Mouse (Mus musculus) testis, postnatal 14 days (tissue): ENCODE data around the gene Klk1b21.
A peak's percentile ranks its signal among the peaks of the same experiment; 100 is the strongest.

ENCODE experiments used
- DNase-seq: peaks from one replicate; pipeline ENCODE4 v3.0.0; 2021; ENCODE audit warnings: low spot score

Klk1b21 gene

DNA sequence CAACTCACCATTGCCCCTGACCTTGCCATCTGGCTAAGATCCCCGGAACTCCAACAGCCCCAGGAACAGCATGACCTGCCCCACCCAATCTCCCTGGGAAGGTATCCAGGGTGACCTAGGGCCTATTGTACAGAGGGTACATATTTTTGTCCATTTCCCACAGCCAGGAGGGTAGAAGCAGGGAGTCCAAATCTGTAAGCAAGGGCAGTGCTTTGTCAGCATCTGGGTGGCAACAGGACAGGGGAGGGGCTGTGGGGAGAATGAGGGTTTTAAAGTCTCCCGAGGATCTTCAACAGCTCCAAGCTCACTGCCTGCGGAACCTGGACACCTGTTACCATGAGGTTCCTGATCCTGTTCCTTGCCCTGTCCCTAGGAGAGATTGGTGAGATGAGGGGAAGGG is at the start of gene Klk1b21:
Gene Klk1b21 (plus strand): TSS at position 301 of the 400 bp plus-strand sequence.
- peak; percentile 9 for DNase-seq

DNA sequence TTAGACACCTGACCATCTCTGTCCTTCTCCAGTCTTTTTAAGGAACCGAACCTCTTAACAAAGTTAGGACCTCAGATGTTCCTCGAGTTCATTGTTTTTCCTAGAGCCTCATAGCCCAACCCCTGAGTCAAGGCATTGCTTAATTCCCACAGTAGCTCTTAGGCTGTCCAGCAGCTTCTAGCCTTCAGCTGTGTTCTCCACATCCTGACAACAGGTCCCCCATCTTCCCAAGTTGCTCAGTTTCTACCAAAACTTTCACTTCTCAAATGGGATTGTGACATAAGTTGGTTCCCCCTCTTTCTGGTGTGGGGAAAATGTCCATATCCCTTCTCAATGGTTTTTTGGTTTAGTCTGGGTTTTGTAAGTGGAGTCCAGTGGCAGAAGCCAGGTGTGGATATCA is 30.0 kb upstream of the Klk1b21 start:
- no peak for DNase-seq

DNA sequence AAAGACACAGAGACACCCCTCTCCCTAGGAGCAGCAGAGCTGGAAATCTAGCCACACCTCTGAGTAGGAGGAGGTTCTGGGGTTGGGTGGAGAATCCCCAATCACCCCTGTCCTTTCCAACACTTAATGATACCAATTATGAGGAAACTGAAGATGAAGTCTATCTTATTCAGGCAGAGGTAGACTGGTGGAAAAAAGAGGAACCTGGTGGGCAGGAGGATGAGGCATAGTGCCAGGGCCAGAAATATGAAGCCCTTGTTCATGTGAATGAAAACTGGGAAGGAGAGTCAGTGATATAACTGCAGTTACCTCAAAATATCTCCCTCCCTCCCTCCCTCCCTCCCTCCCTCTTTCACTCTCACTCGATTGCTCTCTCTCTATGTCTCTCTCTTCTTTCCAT is 24.4 kb upstream of the Klk1b21 start:
- no peak for DNase-seq

DNA sequence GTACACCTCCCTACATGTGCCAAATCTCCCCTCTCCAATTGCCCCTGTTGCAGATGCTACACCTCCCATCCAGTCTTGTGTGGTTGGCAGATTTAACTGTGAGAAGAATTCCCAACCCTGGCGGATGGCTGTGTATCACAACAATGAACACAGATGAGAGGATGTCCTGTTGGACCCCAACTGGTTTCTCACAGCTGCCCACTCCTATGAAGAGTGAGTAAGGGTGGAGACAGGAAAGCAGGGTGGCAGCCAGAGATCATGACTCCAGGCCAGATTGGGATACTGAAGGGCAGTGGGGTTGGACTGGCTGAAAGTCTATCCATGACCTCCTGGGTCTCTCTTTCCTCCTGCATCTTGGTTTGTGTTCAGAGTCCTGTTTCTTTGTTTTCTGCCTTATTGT is 6.0 kb upstream of the Klk1b21 start:
- no peak for DNase-seq

DNA sequence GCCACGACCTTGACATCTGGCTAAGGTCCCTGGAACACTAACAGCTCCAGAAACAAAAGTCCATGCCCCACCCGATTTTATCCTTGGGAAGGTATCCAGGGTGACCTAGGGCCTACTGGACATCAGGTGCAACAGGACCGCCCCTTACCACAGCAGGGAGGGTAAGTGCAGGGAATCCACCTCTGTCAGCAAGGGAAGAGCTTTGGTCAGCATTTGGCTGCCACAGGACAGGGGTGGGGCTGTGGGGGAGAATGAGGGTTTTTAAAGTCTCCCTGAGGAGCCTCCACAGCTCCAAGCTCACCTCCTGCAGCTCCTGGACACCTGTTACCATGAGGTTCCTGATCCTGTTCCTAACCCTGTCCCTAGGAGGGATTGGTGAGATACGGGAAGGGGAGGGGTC is 10.2 kb downstream of the Klk1b21 start, which contains the start of gene Klk1b22:
Gene Klk1b22 (plus strand): TSS at position 301 of the 400 bp plus-strand sequence.
- no peak for DNase-seq

DNA sequence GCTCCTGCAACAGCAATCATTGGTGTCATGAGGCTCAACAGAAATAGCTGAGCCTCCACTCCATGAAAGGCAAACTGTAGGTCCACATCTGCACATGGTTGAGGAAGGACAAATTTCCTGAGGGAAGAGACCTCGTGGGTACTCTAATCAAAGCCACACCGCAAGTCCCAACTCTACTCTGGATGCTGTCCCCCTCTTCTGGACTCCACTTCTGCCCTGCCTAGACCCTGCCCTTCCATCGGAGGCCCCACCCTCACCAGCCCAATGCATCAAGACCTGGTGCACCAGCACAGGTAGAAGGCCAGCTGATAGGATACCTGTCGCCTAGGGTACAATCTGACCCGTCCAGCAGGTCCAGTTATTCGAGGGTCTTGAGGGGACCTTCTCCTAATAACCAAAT is 21.3 kb downstream of the Klk1b21 start:
- DNase-seq, result no peak

DNA sequence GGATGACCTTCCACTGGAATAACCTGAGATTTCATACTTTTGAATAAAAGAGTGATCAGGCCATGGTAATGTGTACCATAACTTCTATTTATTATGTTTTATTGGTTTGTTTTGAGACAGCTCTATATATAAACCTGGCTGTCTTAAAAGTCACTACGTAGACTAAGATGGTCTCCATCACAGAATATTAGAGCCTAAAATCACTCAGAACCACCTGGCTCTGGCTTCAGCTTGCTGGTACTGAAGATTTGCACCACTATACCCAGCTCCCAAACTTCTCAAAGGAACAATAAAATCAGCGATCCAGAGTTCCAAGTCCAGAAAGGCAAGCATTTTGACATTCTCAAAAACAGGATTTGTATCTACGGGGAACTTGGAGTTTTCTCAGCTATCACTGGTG is 34.3 kb downstream of the Klk1b21 start, which contains the start of gene Klk1b16:
Gene Klk1b16 (plus strand): TSS at position 301 of the 400 bp plus-strand sequence.
- DNase-seq, result no peak
